Mouse (Mus musculus) left cerebral cortex, adult 9 months (tissue): ENCODE data around the gene Tmem151b.
A peak's percentile ranks its signal among the peaks of the same experiment; 100 is the strongest.

Experiments used
- DNase-seq, 2 experiments: peaks; one replicate each; pipeline ENCODE4 v3.0.0; 2022; ENCODE audit warnings: low spot score in 2 of 2

Tmem151b gene

DNA sequence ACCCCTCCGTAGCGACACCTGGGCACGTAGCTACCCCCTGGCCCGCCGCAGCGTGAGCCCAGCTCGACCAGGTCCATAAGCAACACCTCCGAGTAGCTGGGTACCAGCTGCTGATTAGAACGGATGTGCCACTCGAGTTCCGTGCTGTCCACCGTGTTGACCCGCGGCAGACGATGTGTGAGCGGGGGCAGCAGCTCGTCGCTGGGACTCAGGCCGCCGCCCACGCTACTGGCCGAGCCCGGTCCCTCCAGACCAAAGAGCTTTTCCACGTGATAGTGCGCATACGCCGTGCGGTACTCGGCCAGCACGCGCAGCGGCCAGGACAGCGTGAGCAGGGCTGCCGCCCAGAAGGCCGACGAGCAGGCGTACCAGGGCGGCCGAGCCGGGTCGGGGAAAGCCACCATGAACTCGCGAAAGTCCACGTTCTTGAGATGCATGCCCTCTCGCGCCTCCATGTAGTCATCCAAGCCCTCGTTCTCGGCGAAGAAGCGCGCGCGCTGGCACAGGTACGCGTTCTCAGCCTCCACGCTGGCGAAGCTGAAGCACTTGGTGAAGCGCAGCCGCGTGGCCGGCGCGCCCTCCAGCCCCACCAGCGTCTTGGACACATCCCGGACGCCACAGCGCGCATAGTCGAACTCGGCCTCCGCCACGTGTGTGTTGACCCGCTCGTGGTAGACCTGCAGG is 4.1 kb downstream of the Tmem151b start:
- no peak for DNase-seq

DNA sequence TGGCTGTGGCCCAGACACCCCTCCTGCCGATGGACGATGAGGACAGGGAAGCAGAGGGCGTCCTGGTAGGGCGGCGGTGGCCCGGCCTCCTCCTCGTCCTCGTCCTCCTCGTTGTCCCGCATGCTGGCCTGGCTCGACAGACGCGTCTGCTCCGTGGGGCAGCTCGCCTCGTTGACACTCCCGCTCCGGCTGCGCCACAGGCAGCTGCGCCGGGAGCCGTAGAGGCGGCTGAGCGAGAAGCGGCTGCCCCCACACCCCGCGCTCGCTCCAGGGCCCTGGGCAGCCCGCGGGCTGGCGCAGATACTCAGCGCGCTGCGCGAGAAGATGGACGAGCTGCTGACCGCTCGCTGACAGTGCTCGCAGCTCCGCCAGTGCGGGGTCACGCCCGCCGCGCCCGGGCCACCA is 4.6 kb downstream of the Tmem151b start:
- DNase-seq = no peak

DNA sequence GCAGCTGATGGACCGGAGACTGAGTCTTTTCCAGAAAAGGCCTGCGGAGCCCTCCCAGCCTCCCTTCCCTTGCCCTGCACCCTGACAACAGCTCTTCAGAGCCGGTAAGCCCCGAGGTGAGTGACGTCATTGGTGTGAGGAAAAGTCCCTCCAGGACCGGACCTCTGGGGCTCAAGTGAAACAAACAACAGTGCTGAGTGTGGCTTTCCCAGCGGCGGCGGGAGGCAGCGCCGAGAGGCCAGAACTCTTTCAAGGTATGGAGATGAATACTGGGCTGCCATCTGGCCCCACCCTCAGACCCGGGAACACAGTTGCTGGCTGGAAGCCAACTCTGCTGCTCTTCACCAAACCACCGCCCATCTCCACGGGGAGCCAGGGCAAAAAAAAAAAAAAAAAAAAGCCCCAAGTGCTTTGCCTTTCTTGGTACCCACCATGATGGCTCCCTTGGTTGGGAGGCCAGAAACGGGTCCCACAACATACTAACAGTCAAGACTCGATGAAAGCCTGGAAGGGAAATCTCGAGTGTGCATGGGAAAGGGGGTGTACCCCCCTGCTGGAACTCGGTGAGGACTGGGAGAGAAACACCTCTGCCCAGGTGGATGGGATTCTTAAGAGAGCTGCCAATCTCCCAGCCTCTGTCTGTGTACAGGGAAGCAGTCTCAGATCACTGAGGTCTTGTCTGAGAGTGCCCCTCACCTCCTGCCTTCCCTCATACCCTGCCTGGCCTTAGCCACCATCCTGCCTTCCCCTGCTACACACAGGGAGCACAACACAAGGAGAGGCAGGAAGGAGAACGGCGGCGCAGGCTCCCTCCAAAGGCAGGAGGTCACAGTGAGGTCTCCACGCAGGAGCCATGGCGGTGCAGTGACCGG is 5.2 kb downstream of the Tmem151b start:
- DNase-seq = no peak

DNA sequence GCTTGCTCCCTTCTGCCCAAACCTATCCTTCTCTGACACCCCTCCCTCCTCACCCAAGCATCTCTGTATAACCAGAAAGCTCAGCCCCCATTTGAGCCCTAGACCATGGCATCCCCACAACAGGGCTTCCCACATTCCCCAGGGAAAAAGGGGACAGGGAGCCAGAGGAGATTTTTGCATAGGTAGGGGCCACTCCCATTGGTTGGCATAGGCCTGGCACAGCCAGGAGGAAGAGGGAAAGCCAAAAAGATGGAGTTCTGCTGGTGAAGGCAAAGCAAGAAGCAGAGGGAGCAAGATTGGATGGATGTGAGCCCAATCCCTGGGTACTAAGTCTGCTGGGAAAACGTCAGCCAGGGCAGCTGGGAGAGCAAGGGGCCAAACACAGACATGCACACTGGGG is 6.4 kb downstream of the Tmem151b start:
- no peak for DNase-seq

DNA sequence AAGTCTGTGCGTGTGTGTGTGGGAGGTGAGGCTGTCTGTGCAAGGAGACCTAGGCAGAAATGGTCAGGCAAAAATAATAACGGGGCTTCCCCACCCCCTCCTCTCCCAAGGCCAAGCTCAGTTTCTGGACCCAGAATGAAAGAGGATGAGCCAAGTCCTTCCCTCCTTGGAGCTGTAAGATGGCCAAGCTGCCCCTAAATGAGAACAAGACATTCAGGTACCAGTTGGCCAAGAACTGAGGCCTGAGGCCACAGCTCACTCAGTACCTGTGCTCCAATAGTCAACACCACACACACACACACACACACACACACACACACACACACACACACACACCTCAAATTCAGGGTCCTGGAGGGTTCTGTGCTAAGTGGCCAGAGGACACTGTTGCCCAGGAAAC is 6.8 kb downstream of the Tmem151b start:
- no peak for DNase-seq

DNA sequence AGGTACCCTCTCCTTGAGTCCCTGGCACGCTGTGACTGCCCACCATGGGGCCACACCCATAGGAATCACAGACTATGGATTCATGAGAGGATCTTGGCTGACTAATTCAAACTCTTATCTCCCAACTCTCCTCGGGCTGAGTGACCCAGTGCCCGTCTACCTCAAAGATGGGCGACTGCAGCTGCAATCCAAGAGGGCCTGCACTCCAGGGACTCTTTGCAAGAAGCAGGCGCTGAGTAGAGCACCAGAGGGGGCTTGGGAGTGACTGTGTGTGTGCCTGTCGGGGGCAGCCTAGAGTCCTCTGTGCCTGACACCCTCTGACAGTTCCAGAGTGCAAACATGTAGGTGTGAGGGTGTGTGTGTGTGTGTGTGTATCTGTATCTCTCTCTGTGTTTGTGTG is 7.3 kb downstream of the Tmem151b start:
- DNase-seq = no peak

DNA sequence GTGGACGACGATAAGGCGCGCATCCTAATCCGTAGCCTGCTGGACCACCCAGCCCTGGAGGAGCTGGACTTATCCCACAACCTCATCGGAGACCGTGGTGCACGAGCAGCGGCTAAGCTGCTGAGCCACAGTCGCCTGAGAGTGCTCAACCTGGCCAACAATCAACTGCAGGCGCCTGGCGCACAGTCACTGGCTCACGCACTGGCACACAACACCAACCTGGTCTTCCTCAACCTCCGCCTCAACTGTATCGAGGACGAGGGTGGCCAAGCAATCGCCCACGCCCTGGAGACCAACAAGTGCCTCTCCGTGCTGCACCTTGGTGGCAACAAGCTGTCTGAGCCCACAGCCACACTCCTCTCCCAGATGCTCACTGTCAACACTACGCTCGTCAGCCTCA is 9.8 kb downstream of the Tmem151b start:
- DNase-seq = no peak

DNA sequence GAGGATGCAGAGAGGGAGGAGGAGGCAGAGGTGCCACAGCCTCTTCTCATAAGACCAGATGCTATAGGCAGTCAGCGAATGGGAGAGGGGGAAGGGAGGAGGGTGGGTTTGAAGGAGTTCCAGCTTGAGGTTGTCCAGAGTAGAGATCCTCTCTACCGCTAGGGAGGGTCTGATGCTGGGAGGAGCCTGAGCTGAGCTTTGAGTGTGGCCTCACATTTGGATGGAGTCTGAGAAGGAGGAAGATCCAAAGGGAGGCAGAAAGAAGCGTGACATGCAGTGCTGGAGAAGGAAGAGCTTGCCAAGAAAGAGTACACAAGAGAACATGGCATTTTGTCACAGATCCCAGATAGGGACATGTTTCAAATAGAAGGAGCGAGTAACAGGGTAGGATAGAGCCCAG is 11.1 kb downstream of the Tmem151b start:
- DNase-seq = no peak

DNA sequence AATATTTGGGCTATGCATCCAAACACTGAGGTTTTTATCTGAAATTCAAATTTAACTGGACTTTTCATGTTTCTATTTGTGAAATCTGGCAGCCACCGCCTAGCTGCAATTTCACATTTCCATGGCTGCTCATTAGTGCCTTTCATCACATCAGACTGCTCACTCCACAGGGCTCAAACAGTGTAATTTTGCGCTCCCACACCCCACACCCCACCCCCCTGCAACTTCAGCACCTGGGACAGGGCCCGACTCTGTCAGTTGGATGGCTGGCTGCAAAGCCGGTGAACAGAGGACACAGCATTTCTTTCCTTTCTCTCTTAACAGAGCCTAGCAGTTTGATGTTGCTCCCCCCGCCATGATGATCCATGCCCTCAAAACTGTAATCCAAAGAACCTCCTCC is 13.2 kb downstream of the Tmem151b start:
- no peak for DNase-seq

DNA sequence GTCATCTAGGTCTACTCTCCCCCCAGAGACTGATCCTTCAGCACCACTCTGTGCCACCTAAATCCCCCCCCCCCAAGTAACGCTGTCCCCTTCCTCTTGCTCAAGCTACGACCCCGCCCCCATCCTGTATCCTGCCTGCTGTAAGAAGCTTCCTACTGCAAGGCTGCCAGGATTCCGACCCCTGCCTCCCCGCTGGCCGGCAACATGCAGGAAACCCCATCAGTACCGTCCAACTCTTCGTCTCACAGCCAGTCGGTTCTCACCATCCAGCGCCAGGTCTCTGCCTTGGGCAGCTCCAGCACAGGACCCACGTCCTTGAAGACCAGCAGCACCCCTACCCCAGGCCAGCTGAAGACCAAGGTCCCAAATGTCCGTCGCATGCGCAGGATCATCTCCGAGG is 16.6 kb downstream of the Tmem151b start:
- DNase-seq = no peak

DNA sequence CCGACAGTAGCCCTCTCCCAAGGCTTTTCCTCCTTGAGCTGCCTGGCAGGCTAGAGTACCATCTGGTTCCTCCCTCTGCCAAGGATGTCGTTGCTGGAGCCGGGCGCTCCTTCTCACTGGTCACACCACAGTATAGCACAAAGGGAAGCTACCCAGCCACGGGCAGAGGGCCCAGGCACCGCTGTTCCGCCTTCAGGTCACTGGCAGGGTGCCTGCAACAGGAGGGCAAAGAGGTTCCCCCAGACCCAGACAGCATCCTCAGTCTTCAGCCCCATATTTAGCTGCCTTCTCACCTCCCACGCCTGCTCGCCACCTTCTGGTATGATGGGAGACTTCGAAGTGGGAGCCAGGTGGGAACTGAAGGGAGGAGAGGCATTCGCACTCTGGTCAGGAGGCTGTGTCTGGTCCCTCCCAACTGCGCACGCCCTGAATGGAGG is 19.1 kb downstream of the Tmem151b start:
- peak in 1 of 2 experiments; percentile 89 for DNase-seq

DNA sequence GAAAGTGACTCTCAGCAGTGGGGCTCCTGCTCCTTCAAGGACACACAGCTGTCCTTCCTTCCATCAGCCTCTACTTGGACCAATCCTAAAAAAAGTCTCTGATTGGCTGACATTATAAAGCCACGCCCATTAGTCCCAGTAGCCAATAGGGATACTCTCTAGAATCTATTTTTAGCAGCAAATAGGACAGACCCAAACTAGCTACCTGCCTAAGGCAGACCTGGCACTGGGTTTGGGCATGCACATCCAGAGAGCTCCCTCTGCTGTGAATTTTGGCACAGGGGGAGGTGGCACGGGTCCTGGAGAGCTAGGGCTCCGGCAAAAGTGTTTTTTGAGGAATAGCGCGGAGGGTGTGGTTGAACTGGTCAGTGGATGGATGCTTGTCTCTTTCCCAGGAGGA is 22.9 kb downstream of the Tmem151b start:
- DNase-seq = no peak

DNA sequence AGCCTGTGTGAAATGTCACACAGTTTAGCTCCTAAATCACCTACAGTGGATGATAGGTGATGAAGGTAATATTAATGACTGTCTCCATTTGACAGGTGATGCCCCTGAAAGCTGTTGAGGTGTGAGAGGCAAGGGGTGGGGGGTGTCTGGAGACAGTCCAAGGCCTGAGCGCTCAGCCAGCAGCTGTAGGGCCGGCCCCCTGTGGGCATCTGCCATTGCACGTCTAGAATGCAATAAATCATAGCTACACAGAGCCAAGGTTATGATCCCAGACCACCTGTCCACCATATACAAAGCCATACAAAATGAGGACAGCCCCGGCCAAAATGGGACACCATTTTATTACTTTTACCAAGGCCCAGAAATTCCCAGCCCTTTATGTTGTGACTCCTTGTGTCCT is 24.5 kb downstream of the Tmem151b start:
- no peak for DNase-seq

DNA sequence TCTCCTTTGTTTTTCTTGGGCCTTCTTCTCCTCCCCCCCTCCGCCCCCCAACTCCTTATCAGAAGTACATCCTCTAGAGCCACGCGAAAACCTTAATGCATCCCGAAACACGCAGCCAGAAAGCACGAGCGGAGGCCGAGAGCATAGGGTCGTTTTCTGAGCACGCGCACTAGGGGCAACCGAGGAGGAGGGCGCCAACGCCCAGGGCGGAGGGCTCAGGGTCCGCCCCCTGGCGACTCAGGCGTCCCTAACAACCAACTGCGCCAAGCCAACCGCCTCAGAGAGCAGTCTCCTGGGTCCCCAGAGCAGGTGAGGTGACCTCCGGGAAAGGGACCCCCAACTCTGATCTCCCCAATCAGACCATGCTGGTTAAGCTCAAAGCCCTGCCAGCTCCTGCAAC is 26.2 kb downstream of the Tmem151b start, which contains the start of gene Tcte1:
Gene Tcte1, plus strand, starts transcription at position 172 of the 400 bp plus-strand sequence.
- DNase-seq = no peak

DNA sequence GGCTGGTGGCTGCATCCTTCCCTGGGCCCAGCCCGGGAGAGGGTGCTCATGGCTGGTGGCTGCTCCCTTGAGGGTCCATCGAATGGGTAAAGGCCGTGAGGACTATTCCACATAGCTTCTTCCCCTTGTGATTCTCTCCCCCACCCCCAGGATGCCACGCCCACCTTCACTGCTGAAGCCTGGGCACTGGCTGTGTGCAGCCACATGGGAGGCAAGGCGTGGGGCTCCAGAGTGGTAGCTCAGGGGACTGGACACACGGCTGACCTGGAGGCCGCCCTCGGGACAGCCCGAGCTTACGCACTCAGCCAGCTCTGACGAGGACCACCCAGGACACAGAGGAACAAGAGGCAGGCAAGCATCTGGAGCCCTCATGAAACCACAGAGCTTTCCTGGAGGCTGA is 29.3 kb downstream of the Tmem151b start:
- no peak for DNase-seq

DNA sequence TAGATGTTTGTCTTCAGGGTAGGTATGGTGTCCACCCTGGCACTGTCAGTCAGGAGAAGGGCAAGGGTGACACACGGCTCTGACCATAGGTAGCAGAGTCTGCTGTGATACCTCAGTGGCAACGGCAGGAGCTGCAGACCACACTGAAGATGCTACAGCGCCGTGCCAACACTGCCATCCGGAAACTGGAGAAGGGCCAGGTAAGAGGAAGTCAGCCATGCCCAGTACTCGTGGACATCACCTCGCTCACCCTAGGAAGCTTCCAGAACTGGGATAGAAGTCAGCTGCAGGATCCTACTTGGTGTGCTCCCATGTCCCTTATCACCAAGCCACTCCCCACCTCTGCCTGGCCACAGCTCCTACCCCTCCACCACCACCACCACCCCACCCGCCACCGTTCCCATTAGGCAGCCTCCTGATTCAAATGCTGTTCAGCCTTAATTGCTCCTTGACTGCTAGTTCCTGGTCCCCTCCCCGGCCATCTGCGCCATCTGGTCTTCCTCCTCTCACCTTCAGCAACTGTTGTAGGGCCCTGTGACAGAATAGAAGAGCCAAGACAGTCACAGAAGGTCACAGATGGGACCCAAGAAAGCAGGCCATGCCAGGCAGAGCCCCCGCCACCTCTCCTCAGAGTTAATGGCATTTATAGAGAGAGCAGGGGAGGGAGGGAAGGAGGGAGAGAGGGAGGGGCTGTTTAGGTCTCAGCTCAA is 30.6 kb downstream of the Tmem151b start:
- DNase-seq = no peak

DNA sequence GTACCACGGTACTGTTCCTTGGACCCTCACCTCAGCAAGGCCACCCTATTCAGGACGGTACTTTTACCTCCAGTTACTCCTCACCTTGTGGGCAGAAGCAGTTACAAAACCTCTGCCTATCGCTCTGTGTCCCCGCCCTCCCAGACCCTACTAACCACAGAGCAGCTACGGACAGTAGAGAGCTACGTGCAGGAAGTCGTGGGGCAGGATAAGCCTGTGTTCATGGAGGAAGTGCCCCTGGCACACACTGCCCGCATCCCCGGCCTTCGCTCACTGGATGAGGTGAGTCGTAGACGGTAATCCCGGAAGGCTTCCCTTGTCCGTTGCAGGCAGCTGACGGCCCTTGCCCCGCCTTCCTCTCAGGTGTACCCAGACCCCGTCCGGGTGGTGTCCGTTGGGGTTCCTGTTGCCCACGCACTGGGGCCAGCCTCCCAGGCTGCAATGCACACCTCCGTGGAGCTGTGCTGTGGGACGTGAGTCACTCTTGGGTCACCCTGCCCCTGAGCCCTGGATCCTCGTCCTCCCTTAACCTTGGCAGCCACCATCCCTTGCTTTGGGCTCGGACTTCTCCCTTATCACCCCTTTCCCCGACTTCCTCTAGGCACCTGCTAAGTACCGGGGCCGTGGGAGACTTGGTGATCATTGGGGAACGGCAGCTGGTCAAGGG is 31.8 kb downstream of the Tmem151b start:
- no peak for DNase-seq

DNA sequence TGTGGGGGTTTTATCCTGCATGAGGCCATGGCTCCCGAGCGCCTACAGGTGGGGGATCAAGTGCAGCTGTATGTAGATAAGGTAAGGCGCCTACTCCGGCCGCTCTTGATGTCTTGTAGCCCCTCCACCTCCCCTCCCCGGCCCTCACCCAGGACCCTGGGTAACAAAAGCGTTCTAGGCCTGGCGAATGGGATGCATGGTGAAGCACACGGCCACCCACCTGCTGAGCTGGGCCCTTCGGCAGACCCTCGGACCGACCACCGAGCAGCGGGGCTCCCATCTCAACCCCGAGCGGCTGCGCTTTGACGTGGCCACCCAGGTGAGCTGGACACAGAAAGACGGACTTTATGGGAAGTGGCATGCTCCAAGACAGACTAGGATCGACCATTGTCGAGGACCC is 32.3 kb downstream of the Tmem151b start:
- DNase-seq = no peak

DNA sequence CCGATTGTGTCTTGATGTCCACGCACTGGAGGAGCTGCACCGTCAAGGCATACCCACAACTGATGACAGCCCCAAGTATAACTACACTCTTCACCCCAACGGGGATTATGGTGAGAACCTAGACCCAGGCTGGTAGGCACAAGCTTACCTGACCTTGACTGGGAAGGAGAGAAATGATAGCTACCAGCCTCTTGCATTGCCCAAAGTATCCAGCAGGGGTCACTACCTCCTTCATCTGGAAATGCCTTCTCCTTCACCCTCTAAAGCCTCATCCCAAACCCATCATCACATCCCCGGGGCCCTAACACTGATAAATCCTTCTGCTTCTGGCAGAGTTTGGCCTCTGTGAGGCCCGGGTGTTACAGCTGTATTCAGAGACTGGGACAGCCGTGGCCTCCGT is 33.0 kb downstream of the Tmem151b start:
- peak; percentile 51 to 92 for DNase-seq

DNA sequence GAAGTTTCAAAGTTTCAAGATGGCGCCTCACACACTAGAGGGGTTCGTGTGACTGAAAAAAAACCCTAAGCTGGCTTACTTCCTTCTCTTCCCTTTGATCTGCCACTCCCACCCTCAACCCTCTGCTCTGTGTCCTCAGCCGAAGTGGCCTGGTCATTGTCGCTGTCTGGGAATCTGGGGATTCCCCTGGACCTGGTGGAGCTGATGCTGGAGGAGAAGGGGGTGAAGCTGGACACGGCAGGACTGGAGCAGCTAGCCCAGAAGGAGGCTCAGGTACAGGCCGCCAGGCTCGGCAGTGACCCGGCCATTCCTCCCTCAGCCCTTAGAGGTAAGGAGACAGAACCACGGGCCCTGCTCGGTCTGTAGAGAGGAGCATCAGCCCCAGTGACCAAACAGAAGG is 33.7 kb downstream of the Tmem151b start:
- DNase-seq = no peak

DNA sequence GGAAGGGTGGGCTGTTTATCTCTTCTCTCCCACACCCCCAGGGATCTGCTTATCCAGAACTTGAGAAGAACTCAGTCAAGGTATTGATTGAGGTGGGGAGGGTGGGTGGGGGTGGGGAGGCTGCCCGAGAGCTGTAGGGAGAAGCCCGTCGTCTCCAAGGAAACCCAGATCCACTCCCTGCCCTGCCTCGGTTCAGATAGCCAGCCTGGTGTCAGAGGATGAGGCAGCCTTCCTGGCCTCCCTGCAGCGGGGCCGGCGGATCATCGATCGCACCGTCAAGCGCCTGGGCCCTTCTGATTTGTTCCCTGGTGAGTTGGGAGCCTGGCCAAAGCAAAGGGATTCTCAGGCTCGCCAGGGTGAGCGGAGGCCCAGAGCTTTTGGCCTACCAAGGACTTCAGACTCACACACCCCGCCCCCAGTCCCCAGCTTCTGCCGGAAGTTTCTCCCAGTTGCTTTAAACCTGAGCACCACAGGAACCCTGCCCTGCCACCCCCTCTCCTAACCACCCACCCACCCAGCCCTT is 34.2 kb downstream of the Tmem151b start:
- no peak for DNase-seq

DNA sequence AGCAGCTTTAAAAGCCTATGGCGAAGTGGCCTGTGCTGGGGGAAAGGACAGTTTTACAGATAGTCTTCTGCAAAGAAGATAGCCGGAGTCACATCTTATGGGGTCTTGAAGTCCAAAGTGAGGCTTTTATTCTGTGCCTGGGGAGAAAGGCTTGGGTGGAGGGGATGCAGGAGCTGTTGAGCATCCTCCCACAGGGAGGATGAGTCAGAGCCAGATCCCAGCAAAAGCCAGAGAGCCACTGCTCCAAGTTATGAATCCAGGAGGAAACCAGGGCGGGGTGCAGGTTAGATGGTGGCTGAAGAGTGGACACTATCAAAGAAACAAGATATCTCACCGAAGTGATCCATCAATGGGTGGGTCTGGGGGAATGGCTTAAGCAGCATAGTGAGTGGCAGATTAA is 37.7 kb downstream of the Tmem151b start:
- no peak for DNase-seq
